Mouse (Mus musculus): Measurements from ENCODE around the gene Cnn3.

GRCm38 (mm10) chr3:121402096-121402495 lies 24.2 kb upstream of the Cnn3 start:
- TF ChIP-seq POLR2A (IDR thresholded peaks at IDR 0.05; ENCODE audit: insufficient read length, low read depth) (no peak), MYOG (IDR thresholded peaks at IDR 0.05; ENCODE audit: control insufficient read depth in 1 of 3, insufficient read depth in 1 of 3, insufficient read length in 2 of 3, low read depth in 2 of 3) (no peak), E2F4 (IDR thresholded peaks at IDR 0.05; ENCODE audit: insufficient read depth) (no peak), TCF12 (IDR thresholded peaks at IDR 0.05; ENCODE audit: insufficient read depth, poor library complexity, severe bottlenecking) (no peak), USF1 (IDR thresholded peaks at IDR 0.05; ENCODE audit: low read depth) (no peak), MAX (IDR thresholded peaks at IDR 0.05; ENCODE audit: low read depth) (no peak), TCF3 (IDR thresholded peaks at IDR 0.05; ENCODE audit: insufficient read length, low read depth) (no peak), MYOD1 (IDR thresholded peaks at IDR 0.05; ENCODE audit: control insufficient read depth in 1 of 3, insufficient read length in 2 of 3, low read depth in 2 of 3) (no peak), SRF (IDR thresholded peaks at IDR 0.05; ENCODE audit: control insufficient read depth, insufficient read length, low read depth) (no peak)

All from myocyte (in vitro differentiated cells).